Mouse (Mus musculus) lung, postnatal 0 days (tissue): Measurements from ENCODE around the gene Rilpl1.

Source experiments
- CTCF ChIP-seq: IDR thresholded peaks from 2 replicates; pipeline ENCODE4 v1.5.1; 2016; ENCODE audit warnings: antibody characterized with exemption, mild to moderate bottlenecking
- EP300 ChIP-seq: IDR thresholded peaks from 2 replicates; pipeline ENCODE4 v1.6.1; 2016; ENCODE audit warnings: antibody characterized with exemption, mild to moderate bottlenecking, control low read depth

DNA sequence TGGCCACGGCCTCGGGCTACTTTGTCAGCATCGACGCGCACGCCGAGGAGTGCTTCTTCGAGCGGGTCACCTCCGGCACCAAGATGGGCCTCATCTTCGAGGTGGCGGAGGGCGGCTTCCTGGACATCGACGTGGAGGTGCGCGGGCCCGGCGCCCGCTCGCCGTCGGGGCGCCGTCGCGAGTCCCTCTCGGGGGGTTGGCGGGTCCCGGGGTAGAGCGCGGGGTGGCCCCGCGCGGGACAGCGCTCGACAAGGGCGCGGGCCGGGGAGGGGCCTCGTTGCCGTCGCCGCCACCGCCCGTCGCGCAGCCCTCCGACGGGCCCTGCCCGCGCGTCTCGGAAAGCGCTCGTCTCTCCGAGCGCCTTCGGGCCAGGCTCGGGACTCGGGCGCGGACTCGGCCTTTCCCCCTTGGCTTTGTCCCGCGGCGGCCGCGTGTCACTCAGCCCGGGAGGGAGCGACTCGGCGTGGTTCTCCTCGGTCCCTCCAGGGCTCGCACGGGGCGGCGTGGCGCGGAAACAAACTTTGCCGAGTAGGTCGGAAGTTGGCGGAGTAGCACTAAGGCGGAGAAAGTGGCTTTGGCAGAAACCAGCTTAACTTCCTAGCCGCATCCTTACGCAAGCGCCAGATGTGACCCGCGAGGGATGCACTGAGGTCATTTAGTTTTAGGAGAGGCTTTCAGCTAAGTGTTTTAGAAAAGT, 9.9 kb upstream of the Rilpl1 start:
- no peak; the same call in 1 of the 2 replicates for TF ChIP-seq CTCF
- no peak for TF ChIP-seq EP300
